19 mouse cellular contexts compared by ENCODE assay signal in genomic region chr5:32143433-32143970, GRCm38 (mm10). TPM values are rescaled to one million over a fixed set of nuclear protein-coding genes. Genes with fewer than 3 reads are reported as not detected.
DNase-seq lines count a peak whose midpoint lies in the region; ATAC-seq and TF ChIP-seq lines count a peak whose summit lies in the region.
"Had no signal": no experiment of that assay in that cellular context is flagged by ENCODE, and none has a peak within 500 bp of the region (broad histone marks: within the 10 kb centered on the region; RNA-seq: fewer than 3 reads in every experiment).

No protein-coding gene starts in this region.

- no peaks in the 10 kb centered on the region for H3K9me3 ChIP-seq in neural tube, embryonic 12.5 days
- H3K9me3 ChIP-seq in neural tube, embryonic 15.5 days (replicated peaks), result no peaks in the 10 kb centered on the region
- H3K9me3 ChIP-seq in stomach, postnatal 0 days (ENCODE audit: control insufficient read depth, low read length), result no peaks in the 10 kb centered on the region
- H3K9me3 ChIP-seq: lung, embryonic 15.5 days had no signal

- no peak for TF ChIP-seq EP300 in heart, adult 2 months (IDR thresholded peaks at IDR 0.05; ENCODE audit: insufficient read depth, low read depth, low read length)
- no peak for TF ChIP-seq EP300 in stomach, postnatal 0 days (optimal IDR thresholded peaks at IDR 0.05)

- H3K9ac ChIP-seq in heart, adult 2 months (ENCODE audit: low read depth, low read length), result 0 out of 2 replicates have a peak overlapping the region, but pooled peaks have one; percentile 8
- no peak overlapping the region for H3K9ac ChIP-seq in neural tube, embryonic 12.5 days
- no peak overlapping the region for H3K9ac ChIP-seq in neural tube, embryonic 15.5 days (replicated peaks)
- peak overlapping the region; percentile 43; the same call in 1 of the 2 replicates for H3K9ac ChIP-seq in stomach, postnatal 0 days (ENCODE audit: low read length)
- H3K9ac ChIP-seq: hindbrain, embryonic 14.5 days; lung, embryonic 15.5 days had no signal

- H3K4me2 ChIP-seq in neural tube, embryonic 12.5 days (replicated peaks), result 0 out of 2 replicates have a peak overlapping the region, but pooled peaks have one; percentile 1
- H3K4me2 ChIP-seq in neural tube, embryonic 15.5 days, result no peak overlapping the region
- peak overlapping the region; percentile 47 for H3K4me2 ChIP-seq in stomach, postnatal 0 days (replicated peaks; ENCODE audit: low read depth)
- H3K4me2 ChIP-seq: hindbrain, embryonic 14.5 days; lung, embryonic 15.5 days had no signal

- peaks cover 42% of the 10 kb centered on the region for H3K36me3 ChIP-seq in heart, adult 2 months (ENCODE audit: control insufficient read depth, insufficient read depth, low read length)
- no peaks in the 10 kb centered on the region for H3K36me3 ChIP-seq in neural tube, embryonic 12.5 days
- H3K36me3 ChIP-seq in neural tube, embryonic 15.5 days, result no peaks in the 10 kb centered on the region
- peaks cover 25% of the 10 kb centered on the region for H3K36me3 ChIP-seq in stomach, postnatal 0 days (ENCODE audit: control insufficient read depth, insufficient read depth, low read length)

- H3K79me2 ChIP-seq in heart, adult 2 months (replicated peaks; ENCODE audit: control insufficient read depth, insufficient read depth, low read length), result peaks cover 6% of the 10 kb centered on the region

- no peak for TF ChIP-seq POLR2A in heart, adult 2 months (IDR thresholded peaks at IDR 0.05; ENCODE audit: insufficient read depth, low read depth, low read length)

- no peak overlapping the region for H3K4me3 ChIP-seq in heart, adult 2 months
- no peak overlapping the region for H3K4me3 ChIP-seq in neural tube, embryonic 12.5 days
- H3K4me3 ChIP-seq in neural tube, embryonic 15.5 days (replicated peaks), result no peak overlapping the region
- H3K4me3 ChIP-seq in stomach, postnatal 0 days (ENCODE audit: low read depth, low read length), result 0 out of 2 replicates have a peak overlapping the region, but pooled peaks have one; percentile 1
- H3K4me3 ChIP-seq: erythroblast, embryonic 14.5 days; lung, embryonic 15.5 days had no signal

- ATAC-seq in neural tube, embryonic 12.5 days (ENCODE audit: low FRiP score, low read depth), result no peak
- ATAC-seq in neural tube, embryonic 15.5 days (ENCODE audit: low FRiP score), result no peak
- ATAC-seq in stomach, postnatal 0 days (ENCODE audit: low FRiP score, low TSS enrichment), result no peak
- no peak for ATAC-seq in erythroblast, adult 5-6 weeks (replicated peaks; ENCODE audit: low FRiP score, poor library complexity, severe bottlenecking)

- no peaks in the 10 kb centered on the region for H3K27me3 ChIP-seq in heart, adult 2 months (ENCODE audit: control insufficient read depth, insufficient read depth, low read length)
- peaks cover 4% of the 10 kb centered on the region for H3K27me3 ChIP-seq in neural tube, embryonic 12.5 days (replicated peaks)
- peaks cover 12% of the 10 kb centered on the region for H3K27me3 ChIP-seq in neural tube, embryonic 15.5 days (replicated peaks)
- H3K27me3 ChIP-seq in stomach, postnatal 0 days (ENCODE audit: control insufficient read depth, insufficient read depth, low read length), result no peaks in the 10 kb centered on the region
- H3K27me3 ChIP-seq: CH12.LX; lung, embryonic 15.5 days had no signal

- DNase-seq in adrenal gland, adult 2 months, result peak; percentile 36
- no peak for DNase-seq in adrenal gland, postnatal 4 days (ENCODE audit: low spot score in 2 of 2)
- no peak for DNase-seq in heart, adult 2 months
- no peak for DNase-seq in heart, postnatal 25 days (ENCODE audit: low spot score)
- no peak for DNase-seq in stomach, postnatal 0 days (ENCODE audit: low spot score)
- DNase-seq: cerebellum, adult 18-20 months; gastrocnemius, postnatal 10 days; kidney, adult 18-20 months; layer of hippocampus, adult 9-11 months; liver; midbrain, embryonic 14.5 days; thymus, postnatal 36 days had no signal

- intact Hi-C loops in heart, adult 2 months (cut with DNase I), result loop anchor here (2.0 kb wide), 1 partner anchor 581 kb away; no protein-coding TSS in a partner anchor
- intact Hi-C loops in heart, postnatal 25 days (cut with DNase I), result loop anchor here (5.0 to 10.0 kb wide), 2 partner anchors 54 to 549 kb away; partner anchors contain the start of gene Mrpl33

- H3K4me1 ChIP-seq in heart, adult 2 months (ENCODE audit: control insufficient read depth, insufficient read depth, low read length), result peaks cover 44% of the 10 kb centered on the region
- no peaks in the 10 kb centered on the region for H3K4me1 ChIP-seq in neural tube, embryonic 12.5 days
- 0 out of 2 replicates have a peak, but pooled peaks cover 1% of the 10 kb centered on the region for H3K4me1 ChIP-seq in neural tube, embryonic 15.5 days
- peaks cover 12% of the 10 kb centered on the region for H3K4me1 ChIP-seq in stomach, postnatal 0 days (replicated peaks; ENCODE audit: control insufficient read depth, insufficient read depth)

- peak overlapping the region; percentile 57 for H3K27ac ChIP-seq in heart, adult 2 months
- no peak overlapping the region for H3K27ac ChIP-seq in neural tube, embryonic 12.5 days
- no peak overlapping the region for H3K27ac ChIP-seq in neural tube, embryonic 15.5 days (replicated peaks)
- peak overlapping the region; percentile 49 for H3K27ac ChIP-seq in stomach, postnatal 0 days (replicated peaks)
- H3K27ac ChIP-seq: hindbrain, embryonic 14.5 days; lung, embryonic 15.5 days had no signal

- WGBS in heart, adult 2 months, result 22% methylated on average over 13 of the region's 13 CpGs
- 63% methylated on average over 13 of the region's 13 CpGs for WGBS in neural tube, embryonic 12.5 days
- 62% methylated on average over 13 of the region's 13 CpGs for WGBS in neural tube, embryonic 15.5 days
- WGBS in stomach, postnatal 0 days, result 55% methylated on average over 13 of the region's 13 CpGs

- TF ChIP-seq CTCF in heart, adult 2 months (IDR thresholded peaks at IDR 0.05), result no peak
- no peak for TF ChIP-seq CTCF in stomach, postnatal 0 days (IDR thresholded peaks at IDR 0.05; ENCODE audit: low read depth)

RNA-seq across cellular contexts. Expression of gene Fosl2, which starts 7.9 kb away (rescaled TPM):
- total RNA-seq in adrenal gland, adult 2 months (2021), result 100 to 1,000 TPM; 275 to 347 TPM
- 186 and 248 TPM in 2 replicates for polyA plus RNA-seq in adrenal gland, adult 2 months (2012; rRNA removed)
- 100 to 1,000 TPM; 248 to 278 TPM for total RNA-seq in adrenal gland, postnatal 4 days (2021)
- total RNA-seq in heart, adult 2 months (2021), result 10 to 100 TPM; 21.2 to 26.6 TPM
- 10.2 and 11.9 TPM in 2 replicates for polyA plus RNA-seq in heart, adult 2 months (2012; rRNA removed)
- 10 to 100 TPM; 19.8 to 24.4 TPM for total RNA-seq in heart, postnatal 25 days (2021)
- 0.63 and 0.72 TPM in 2 replicates for polyA plus RNA-seq in neural tube, embryonic 12.5 days (2016; fragmentation: Nextera tagmentation; extraction: Ambion mirVana)
- polyA plus RNA-seq in neural tube, embryonic 15.5 days (2015; fragmentation: Nextera tagmentation; extraction: Ambion mirVana), result 0.72 and 1.7 TPM in 2 replicates
- 10.5 and 11.7 TPM in 2 replicates for polyA plus RNA-seq in stomach, postnatal 0 days (2015; fragmentation: Nextera tagmentation; extraction: Ambion mirVana)
- 11.7 and 12.7 TPM in 2 replicates for total RNA-seq in erythroblast, adult 5-6 weeks (2015; ENCODE audit: low replicate concordance)
- total RNA-seq in erythroblast, adult 5-6 weeks (2017; ENCODE audit: low replicate concordance), result 4.0 and 4.3 TPM in 2 replicates

Comparison
In these comparisons a context has a peak if more than half of its experiments do, and no peak if none do; other contexts are left out.
1. H3K27ac ChIP-seq: peak in heart, adult 2 months (single experiment) and stomach, postnatal 0 days (single experiment); none in neural tube, embryonic 12.5 days (single experiment) and neural tube, embryonic 15.5 days (single experiment).
2. H3K9ac ChIP-seq: peak in heart, adult 2 months (single experiment) and stomach, postnatal 0 days (single experiment); none in neural tube, embryonic 12.5 days (single experiment) and neural tube, embryonic 15.5 days (single experiment).
3. RNA of gene Fosl2, which starts 7.9 kb away (total RNA-seq): 275 to 347 TPM in adrenal gland, adult 2 months and 248 to 278 TPM in adrenal gland, postnatal 4 days; 21.2 to 26.6 TPM in heart, adult 2 months, 19.8 to 24.4 TPM in heart, postnatal 25 days and 4.0 to 12.7 TPM in erythroblast, adult 5-6 weeks; every median in the first group is over 4 times any median in the second.